Mouse (Mus musculus) spleen, adult 2 months (tissue): ENCODE measurements at regions not wholly inside any gene's neighbourhood (a gene's known extent, or its start where the extent isn't known, plus 50 kb on each side); places are given as distances from the start of the nearest gene placed in this dataset.
A peak's percentile ranks its signal among the peaks of the same experiment; 100 is the strongest.

Experiments
- DNase-seq, 2 experiments: peaks; one replicate each; pipeline versions ENCODE4 v3.0.0 to v3.0.0-alpha.2; 2012 to 2021; ENCODE audit warnings: low spot score in 2 of 2, low read depth in 1 of 2
- H3K27ac ChIP-seq: fragments of 200-500 bp; 2 replicates; pipeline ENCODE4 v1.5.1; 2012; ENCODE audit warnings: low read length, inconsistent platforms; ENCODE audit not compliant: insufficient read depth
- H3K27me3 ChIP-seq: fragments of 200-500 bp; 2 replicates; pipeline ENCODE4 v1.6.1; 2012; ENCODE audit warnings: mild to moderate bottlenecking, moderate library complexity, low read length, inconsistent platforms; ENCODE audit not compliant: control insufficient read depth, insufficient read depth
- H3K36me3 ChIP-seq: fragments of 200-500 bp; 2 replicates; pipeline ENCODE4 v1.6.1; 2012; ENCODE audit warnings: mild to moderate bottlenecking, low read length, inconsistent platforms; ENCODE audit not compliant: control insufficient read depth, insufficient read depth
- H3K4me1 ChIP-seq: fragments of 200-500 bp; 2 replicates; pipeline ENCODE4 v1.6.1; 2011; ENCODE audit warnings: inconsistent platforms; ENCODE audit not compliant: control insufficient read depth, insufficient read depth, insufficient read length
- H3K4me3 ChIP-seq: fragments of 200-500 bp; 2 replicates; pipeline ENCODE4 v1.5.1; 2011; ENCODE audit warnings: mild to moderate bottlenecking, inconsistent platforms; ENCODE audit not compliant: insufficient read depth, insufficient read length; ENCODE audit errors: extremely low read depth
- CTCF ChIP-seq: fragments of 200-500 bp; IDR thresholded peaks from 2 replicates; pipeline ENCODE4 v1.5.1; 2011; ENCODE audit warnings: mild to moderate bottlenecking, inconsistent platforms; ENCODE audit not compliant: insufficient read depth, insufficient read length, insufficient replicate concordance; ENCODE audit errors: extremely low read depth
- POLR2A ChIP-seq: fragments of 200-500 bp; IDR thresholded peaks from 2 replicates; pipeline ENCODE4 v1.6.1; 2011; ENCODE audit warnings: low read depth, low read length, inconsistent platforms
- WGBS: fragments of 180-500 bp; shearing (Covaris S2); methylation state at CpG from one replicate; pipeline ENCODE4 v1.1.7; 2018; 5-methylcytosine and 5-hydroxymethylcytosine counted together

DNA sequence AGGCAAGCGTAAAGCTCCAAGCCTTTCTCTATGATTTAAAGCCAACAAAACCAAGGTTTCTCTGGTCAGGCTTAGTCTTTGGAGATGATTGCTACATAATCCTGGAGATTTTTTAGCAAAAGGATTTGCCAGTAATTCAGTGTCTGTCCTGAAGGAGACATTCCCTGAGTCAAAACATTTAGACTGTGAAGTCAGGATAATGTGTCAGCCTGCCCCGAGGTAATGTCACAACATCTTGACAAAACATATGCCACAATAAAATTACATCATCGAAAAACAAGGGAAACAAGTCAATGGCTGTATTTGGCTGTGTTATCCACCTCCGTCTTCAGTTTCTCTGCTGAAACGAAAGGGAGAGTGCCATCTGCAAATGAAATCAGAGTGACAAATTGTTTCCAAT, 101.8 kb downstream of the Npy start:
- no peak overlapping the region for H3K27ac ChIP-seq
- no peak for DNase-seq
- WGBS = 83% methylated on average over 5 of the region's 5 CpGs
- H3K4me1 ChIP-seq = no peaks in the 10 kb centered on the region
- no peaks in the 10 kb centered on the region for H3K36me3 ChIP-seq
- TF ChIP-seq POLR2A (no peak), CTCF (no peak)
- H3K27me3 ChIP-seq = no peaks in the 10 kb centered on the region
- H3K4me3 ChIP-seq = no peak overlapping the region

- Histone ChIP-seq H3K4me1 (no peaks in the 10 kb centered on the region; the same call in 1 of the 2 replicates), H3K27ac (no peak overlapping the region), H3K27me3 (no peaks in the 10 kb centered on the region), H3K4me3 (no peak overlapping the region), H3K36me3 (no peaks in the 10 kb centered on the region)
- 87% methylated on average over 4 of the region's 4 CpGs for WGBS
- no peak for DNase-seq
- TF ChIP-seq POLR2A (no peak), CTCF (no peak)
Measured at GRCm38 (mm10) chr6:49928075-49928474, 105.6 kb downstream of the Npy start.

GRCm38 (mm10) chr6:49930104-49930503, 107.6 kb downstream of the Npy start:
- no peaks in the 10 kb centered on the region for H3K27me3 ChIP-seq
- no peaks in the 10 kb centered on the region for H3K36me3 ChIP-seq
- H3K27ac ChIP-seq = no peak overlapping the region
- TF ChIP-seq CTCF (peak; percentile 4; the same call in 1 of the 2 replicates), POLR2A (no peak)
- no peaks in the 10 kb centered on the region; the same call in 1 of the 2 replicates for H3K4me1 ChIP-seq
- DNase-seq = peak in 1 of 2 experiments; percentile 4
- H3K4me3 ChIP-seq = no peak overlapping the region
- 8% methylated on average over 4 of the region's 4 CpGs for WGBS

DNA sequence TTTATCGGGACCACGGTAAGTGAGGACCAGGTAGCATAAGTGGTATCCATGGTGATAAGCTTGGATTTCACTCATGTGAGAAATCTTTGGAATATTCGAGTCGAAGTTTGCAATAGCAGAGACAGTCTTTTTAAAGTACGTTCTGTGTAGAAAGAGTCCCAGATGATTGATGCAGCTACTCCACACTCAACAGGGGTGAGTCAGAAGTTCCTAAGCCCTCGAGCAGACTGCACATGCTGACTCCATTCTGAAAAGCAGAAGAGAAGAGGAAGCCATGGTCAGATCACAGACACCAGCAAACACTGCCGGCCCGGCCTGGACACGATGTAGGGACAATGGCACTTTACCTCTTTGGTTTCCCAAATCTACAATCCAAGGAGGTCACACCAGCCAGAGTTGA, 120.6 kb downstream of the Npy start:
- Histone ChIP-seq H3K36me3 (no peaks in the 10 kb centered on the region), H3K27ac (no peak overlapping the region), H3K27me3 (no peaks in the 10 kb centered on the region), H3K4me1 (no peaks in the 10 kb centered on the region), H3K4me3 (no peak overlapping the region)
- no peak for DNase-seq
- WGBS = 80% methylated on average over 9 of the region's 9 CpGs
- TF ChIP-seq CTCF = no peak
- no peak for TF ChIP-seq POLR2A

DNA sequence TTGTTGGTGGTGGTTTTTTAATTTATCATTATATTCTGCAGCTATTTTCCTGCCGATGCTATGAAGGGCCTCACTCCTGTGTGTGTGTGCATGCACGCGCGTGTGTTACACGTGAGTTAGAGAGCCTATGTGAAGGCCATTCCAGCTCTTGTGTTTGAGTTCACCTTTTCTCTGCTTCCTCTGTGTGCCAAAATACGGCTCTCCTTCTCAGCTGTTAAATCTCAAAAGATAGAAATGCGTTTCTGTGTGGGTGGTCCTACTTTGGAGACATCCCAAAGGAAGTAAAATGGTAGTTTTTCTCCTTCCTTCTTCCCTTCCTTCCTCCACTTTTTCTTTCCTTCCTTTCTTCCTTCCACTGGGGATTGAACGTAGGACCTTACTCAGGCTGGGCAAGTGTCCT, 136.4 kb downstream of the Npy start:
- 89% methylated on average over 8 of the region's 8 CpGs for WGBS
- Histone ChIP-seq H3K4me3 (no peak overlapping the region), H3K27me3 (no peaks in the 10 kb centered on the region), H3K27ac (no peak overlapping the region), H3K36me3 (no peaks in the 10 kb centered on the region), H3K4me1 (no peaks in the 10 kb centered on the region)
- TF ChIP-seq POLR2A (no peak), CTCF (no peak)
- no peak for DNase-seq

DNA sequence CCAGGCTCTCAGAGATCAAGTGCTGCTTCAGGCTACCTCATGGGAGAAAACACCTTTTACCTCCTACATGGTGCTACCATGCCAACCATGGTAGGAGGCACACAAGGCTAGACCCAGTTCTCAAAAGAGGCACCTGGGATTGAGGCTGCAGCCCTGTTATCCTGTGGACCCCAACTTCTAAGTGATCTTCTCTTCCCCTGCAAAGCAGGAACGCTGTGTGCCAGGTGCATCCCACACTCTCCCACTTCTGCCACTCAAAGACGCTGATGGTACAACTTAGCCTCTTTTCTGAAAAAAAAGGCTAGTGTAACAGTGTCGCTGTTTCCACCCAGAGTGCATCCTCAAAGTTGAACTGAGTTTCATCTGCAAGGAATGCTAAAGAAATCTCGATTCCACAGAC, 138.7 kb downstream of the Npy start:
- Histone ChIP-seq H3K4me1 (no peaks in the 10 kb centered on the region), H3K27me3 (no peaks in the 10 kb centered on the region), H3K36me3 (no peaks in the 10 kb centered on the region), H3K27ac (no peak overlapping the region), H3K4me3 (no peak overlapping the region)
- 86% methylated on average over 4 of the region's 4 CpGs for WGBS
- no peak for DNase-seq
- TF ChIP-seq POLR2A = no peak

- DNase-seq = no peak
- Histone ChIP-seq H3K36me3 (no peaks in the 10 kb centered on the region), H3K4me1 (no peaks in the 10 kb centered on the region), H3K27me3 (no peaks in the 10 kb centered on the region), H3K27ac (no peak overlapping the region), H3K4me3 (no peak overlapping the region)
- WGBS = 81% methylated on average over 5 of the region's 5 CpGs
- no peak for TF ChIP-seq POLR2A
- no peak for TF ChIP-seq CTCF
Measured at GRCm38 (mm10) chr6:49965944-49966545, 143.5 kb downstream of the Npy start.
